Mouse (Mus musculus) ES-E14 (cell line): Measurements from ENCODE around the gene 5730596B20Rik. TPM values are rescaled to one million over a fixed set of nuclear protein-coding genes. Genes with fewer than 3 reads are reported as not detected.

Experiments
- DNase-seq: peaks from one replicate; pipeline ENCODE4 v3.0.0-alpha.2; 2013; ENCODE audit warnings: low read depth, low spot score
- H3K27ac ChIP-seq: 2 replicates; pipeline ENCODE4 v1.5.1; 2012; ENCODE audit warnings: low read depth, mild to moderate bottlenecking, low read length, moderate library complexity, mixed read lengths; ENCODE audit not compliant: poor library complexity, insufficient read depth, severe bottlenecking
- H3K36me3 ChIP-seq: 2 replicates; pipeline ENCODE4 v1.6.1; 2012; ENCODE audit warnings: mild to moderate bottlenecking, low read length, moderate library complexity, mixed read lengths; ENCODE audit not compliant: control insufficient read depth, poor library complexity, insufficient read depth, severe bottlenecking
- H3K4me1 ChIP-seq, 2 experiments: fragments of 150-350 bp in 1 of 2; sonication (generic) in 1 of 2; 2 replicates each; pipeline ENCODE4 v1.6.1; 2012; ENCODE audit warnings: low read length in 2 of 2, mild to moderate bottlenecking in 1 of 2, mixed read lengths in 1 of 2; ENCODE audit not compliant: control insufficient read depth in 2 of 2, insufficient read depth in 2 of 2, poor library complexity in 1 of 2
- H3K4me3 ChIP-seq, 2 experiments: fragments of 150-350 bp in 1 of 2; sonication (generic) in 1 of 2; 2 replicates each; pipeline ENCODE4 v1.5.1; 2012; ENCODE audit warnings: low read length in 2 of 2, low read depth in 1 of 2, mild to moderate bottlenecking in 1 of 2, mixed read lengths in 1 of 2; ENCODE audit not compliant: insufficient read depth in 1 of 2, poor library complexity in 1 of 2, severe bottlenecking in 1 of 2
- H3K9ac ChIP-seq: 2 replicates; pipeline ENCODE4 v1.6.1; 2012; ENCODE audit warnings: low read depth, mild to moderate bottlenecking, low read length, mixed read lengths; ENCODE audit not compliant: poor library complexity, insufficient read depth, severe bottlenecking
- H3K9me3 ChIP-seq: fragments of 150-350 bp; sonication (generic); 2 replicates; pipeline ENCODE4 v1.6.1; 2012; ENCODE audit warnings: low read depth, mild to moderate bottlenecking, low read length; ENCODE audit not compliant: control insufficient read depth, insufficient read depth
- CHD2 ChIP-seq: IDR thresholded peaks from 2 replicates; pipeline ENCODE4 v1.6.1; 2014; ENCODE audit warnings: mild to moderate bottlenecking, low read depth, low read length, inconsistent platforms
- HCFC1 ChIP-seq: IDR thresholded peaks from 2 replicates; pipeline ENCODE4 v1.6.1; 2012; ENCODE audit warnings: low read length, inconsistent platforms, borderline replicate concordance; ENCODE audit not compliant: insufficient read depth
- MAFK ChIP-seq: IDR thresholded peaks from 2 replicates; pipeline ENCODE4 v1.6.1; 2014; ENCODE audit warnings: mild to moderate bottlenecking, low read depth, low read length, inconsistent platforms; ENCODE audit not compliant: insufficient read depth
- ZC3H11A ChIP-seq: IDR thresholded peaks from 2 replicates; pipeline ENCODE4 v1.6.1; 2012; ENCODE audit warnings: low read depth, mild to moderate bottlenecking, inconsistent platforms, low read length, borderline replicate concordance
- ZNF384 ChIP-seq: IDR thresholded peaks from 2 replicates; pipeline ENCODE4 v1.6.1; 2012; ENCODE audit warnings: low read depth, low read length, inconsistent platforms
- in situ Hi-C, 2 experiments: fragments of 600-800 bp; cut with MboI; formaldehyde crosslinking; loops; one replicate each; pipeline ENCODE4 v1.15.1; 2025; ENCODE audit warnings: low sequenced_read_pairs in 2 of 2, inconsistent platforms in 1 of 2; ENCODE audit not compliant: unreplicated experiment in 2 of 2
- total RNA-seq: library from RNA; depleted of rRNA; stranded (reverse); fragments of 300-350 nt; gene quantifications from 2 replicates; pipeline ENCODE4 v1.2.3, GENCODE M21; 2012

The 5730596B20Rik gene
- total RNA-seq, 1 experiment: 0.18 TPM

GRCm38 (mm10) chr6:52225612-52226568, 48.6 kb downstream of the 5730596B20Rik start:
- Histone ChIP-seq H3K4me3 (peak overlapping the region; percentile 27; a peak in 3 of 4 replicates), H3K4me1 (peaks cover 0 to 10% of the 10 kb centered on the region in 2 experiments; a peak in 1 of 4 replicates), H3K27ac (no peak overlapping the region), H3K9me3 (no peaks in the 10 kb centered on the region), H3K9ac (no peak overlapping the region), H3K36me3 (no peaks in the 10 kb centered on the region)
- TF ChIP-seq HCFC1: no peak
- TF ChIP-seq ZNF384: no peak
- TF ChIP-seq MAFK: no peak
- no peak for TF ChIP-seq CHD2
- TF ChIP-seq ZC3H11A: no peak
- in situ Hi-C loops: loop anchor here (10.0 kb wide), 3 partner anchors 61 to 1051 kb away; partner anchors contain the start of gene Hoxa2 (in 2 of the 2)
- DNase-seq: no peak

GRCm38 (mm10) chr6:52226569-52227257, 49.4 kb downstream of the 5730596B20Rik start:
- H3K9me3 ChIP-seq: no peaks in the 10 kb centered on the region
- H3K36me3 ChIP-seq: no peaks in the 10 kb centered on the region
- no peak overlapping the region for H3K9ac ChIP-seq
- TF ChIP-seq CHD2 (no peak), HCFC1 (no peak), ZNF384 (no peak), ZC3H11A (no peak), MAFK (no peak)
- H3K27ac ChIP-seq: no peak overlapping the region
- DNase-seq: no peak
- no peak overlapping the region for H3K4me3 ChIP-seq
- H3K4me1 ChIP-seq: peaks cover 0 to 7% of the 10 kb centered on the region in 2 experiments; a peak in 1 of 4 replicates
- in situ Hi-C loops: loop anchor here (10.0 kb wide), 3 partner anchors 62 to 1052 kb away; partner anchors contain the start of gene Hoxa2 (in 2 of the 2)

GRCm38 (mm10) chr6:52227470-52228222, 50.3 kb downstream of the 5730596B20Rik start:
- Histone ChIP-seq H3K4me3 (no peak overlapping the region), H3K4me1 (peaks cover 0 to 3% of the 10 kb centered on the region in 2 experiments; a peak in 1 of 4 replicates), H3K36me3 (no peaks in the 10 kb centered on the region), H3K9ac (no peak overlapping the region), H3K9me3 (no peaks in the 10 kb centered on the region), H3K27ac (no peak overlapping the region)
- DNase-seq: no peak
- in situ Hi-C loops: loop anchor here (10.0 kb wide), 3 partner anchors 63 to 1053 kb away; partner anchors contain the start of gene Hoxa2 (in 2 of the 2)
- TF ChIP-seq ZNF384 (no peak), HCFC1 (no peak), CHD2 (no peak), MAFK (no peak), ZC3H11A (no peak)
